Mouse (Mus musculus): ENCODE measurements at regions not wholly inside any gene's neighbourhood (a gene's known extent, or its start where the extent isn't known, plus 50 kb on each side); places are given as distances from the start of the nearest gene placed in this dataset.

- no peaks in the 10 kb centered on the region for H3K27me3 ChIP-seq (ENCODE audit: control insufficient read depth, insufficient read depth, low read length)
- H3K4me3 ChIP-seq (ENCODE audit: extremely low read depth, insufficient read depth, insufficient read length) = no peak overlapping the region
- WGBS = 91% methylated on average over 20 of the region's 20 CpGs
- DNase-seq (ENCODE audit: low read depth in 1 of 2, low spot score in 2 of 2) = no peak
- no peak for TF ChIP-seq CTCF (IDR thresholded peaks at IDR 0.05; ENCODE audit: extremely low read depth, insufficient read depth, insufficient read length, insufficient replicate concordance)
- no peak for TF ChIP-seq POLR2A (IDR thresholded peaks at IDR 0.05; ENCODE audit: low read depth, low read length)
- no peak overlapping the region for H3K27ac ChIP-seq (ENCODE audit: insufficient read depth, low read length)
- no peaks in the 10 kb centered on the region for H3K4me1 ChIP-seq (ENCODE audit: control insufficient read depth, insufficient read depth, insufficient read length)
- no peaks in the 10 kb centered on the region for H3K36me3 ChIP-seq (ENCODE audit: control insufficient read depth, insufficient read depth, low read length)
These were observed 83.6 kb upstream of the Ift57 start for GRCm38 (mm10) chr16:49615342-49616020.

GRCm38 (mm10) chr16:49616263-49616872, 82.7 kb upstream of the Ift57 start:
- no peak overlapping the region for H3K4me3 ChIP-seq (ENCODE audit: extremely low read depth, insufficient read depth, insufficient read length)
- DNase-seq (ENCODE audit: low read depth in 1 of 2, low spot score in 2 of 2) = no peak
- TF ChIP-seq CTCF (IDR thresholded peaks at IDR 0.05; ENCODE audit: extremely low read depth, insufficient read depth, insufficient read length, insufficient replicate concordance) (no peak), POLR2A (IDR thresholded peaks at IDR 0.05; ENCODE audit: low read depth, low read length) (no peak)
- no peaks in the 10 kb centered on the region for H3K4me1 ChIP-seq (ENCODE audit: control insufficient read depth, insufficient read depth, insufficient read length)
- no peaks in the 10 kb centered on the region for H3K27me3 ChIP-seq (ENCODE audit: control insufficient read depth, insufficient read depth, low read length)
- H3K27ac ChIP-seq (ENCODE audit: insufficient read depth, low read length) = no peak overlapping the region
- WGBS = 86% methylated on average over 13 of the region's 13 CpGs
- H3K36me3 ChIP-seq (ENCODE audit: control insufficient read depth, insufficient read depth, low read length) = no peaks in the 10 kb centered on the region

DNA sequence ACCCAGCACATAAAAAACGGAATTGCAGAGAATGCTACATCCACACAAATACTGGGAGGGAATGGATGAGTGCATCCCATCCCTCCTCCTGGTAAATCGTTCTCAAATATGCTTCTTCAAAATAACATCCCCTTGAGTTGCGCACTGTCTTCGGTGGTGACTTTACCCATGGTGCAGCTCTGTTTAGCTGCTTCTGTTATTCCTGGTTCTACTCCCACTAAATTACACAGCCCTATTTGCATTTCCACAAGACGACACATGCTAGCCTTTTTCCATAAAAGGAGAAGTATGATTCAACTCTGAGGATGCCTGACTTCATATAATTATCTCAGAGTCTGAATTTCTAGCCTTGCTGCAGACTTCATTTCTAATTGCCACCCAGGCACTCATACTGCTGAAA, 65.5 kb upstream of the Ift57 start:
- Histone ChIP-seq H3K4me3 (ENCODE audit: extremely low read depth, insufficient read depth, insufficient read length) (no peak overlapping the region), H3K36me3 (ENCODE audit: control insufficient read depth, insufficient read depth, low read length) (no peaks in the 10 kb centered on the region), H3K27ac (ENCODE audit: insufficient read depth, low read length) (no peak overlapping the region), H3K4me1 (ENCODE audit: control insufficient read depth, insufficient read depth, insufficient read length) (no peaks in the 10 kb centered on the region), H3K27me3 (ENCODE audit: control insufficient read depth, insufficient read depth, low read length) (no peaks in the 10 kb centered on the region)
- 79% methylated on average over 5 of the region's 5 CpGs for WGBS
- DNase-seq (ENCODE audit: low read depth in 1 of 2, low spot score in 2 of 2) = no peak
- TF ChIP-seq POLR2A (IDR thresholded peaks at IDR 0.05; ENCODE audit: low read depth, low read length) (no peak), CTCF (IDR thresholded peaks at IDR 0.05; ENCODE audit: extremely low read depth, insufficient read depth, insufficient read length, insufficient replicate concordance) (no peak)

DNA sequence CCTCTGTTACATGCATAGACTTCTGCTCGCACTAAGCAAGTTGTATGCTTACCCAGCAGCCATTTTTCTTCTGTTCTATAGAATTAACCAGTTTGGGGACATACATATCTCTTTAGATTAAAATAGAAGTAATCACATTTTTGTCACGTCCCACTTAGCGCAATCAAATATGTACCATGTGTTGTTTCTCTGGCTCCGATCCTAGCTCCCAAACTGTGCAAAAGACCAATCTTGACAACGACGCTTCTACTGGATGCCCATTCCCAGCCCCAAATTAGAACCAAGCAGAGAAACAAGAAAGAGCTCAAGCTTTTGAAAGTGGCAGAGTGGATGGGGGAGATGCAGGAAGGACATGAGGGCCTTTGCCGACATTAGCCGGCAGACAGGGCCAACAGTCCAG, 63.5 kb upstream of the Ift57 start:
- TF ChIP-seq POLR2A (IDR thresholded peaks at IDR 0.05; ENCODE audit: low read depth, low read length) (no peak), CTCF (IDR thresholded peaks at IDR 0.05; ENCODE audit: extremely low read depth, insufficient read depth, insufficient read length, insufficient replicate concordance) (no peak)
- WGBS = 91% methylated on average over 8 of the region's 8 CpGs
- H3K4me1 ChIP-seq (ENCODE audit: control insufficient read depth, insufficient read depth, insufficient read length) = no peaks in the 10 kb centered on the region

GRCm38 (mm10) chr16:49636467-49636866, 62.6 kb upstream of the Ift57 start:
- no peak for TF ChIP-seq POLR2A (IDR thresholded peaks at IDR 0.05; ENCODE audit: low read depth, low read length)
- Histone ChIP-seq H3K27me3 (ENCODE audit: control insufficient read depth, insufficient read depth, low read length) (no peaks in the 10 kb centered on the region), H3K36me3 (ENCODE audit: control insufficient read depth, insufficient read depth, low read length) (no peaks in the 10 kb centered on the region), H3K4me3 (ENCODE audit: extremely low read depth, insufficient read depth, insufficient read length) (no peak overlapping the region), H3K27ac (ENCODE audit: insufficient read depth, low read length) (no peak overlapping the region), H3K4me1 (ENCODE audit: control insufficient read depth, insufficient read depth, insufficient read length) (no peaks in the 10 kb centered on the region)
- no peak for DNase-seq (ENCODE audit: low read depth in 1 of 2, low spot score in 2 of 2)
- WGBS = 89% methylated on average over 1 of the region's 1 CpGs

More for the DNA sequence above, 63.5 kb upstream of the Ift57 start:
- Histone ChIP-seq H3K36me3 (ENCODE audit: control insufficient read depth, insufficient read depth, low read length) (no peaks in the 10 kb centered on the region), H3K27ac (ENCODE audit: insufficient read depth, low read length) (no peak overlapping the region), H3K4me3 (ENCODE audit: extremely low read depth, insufficient read depth, insufficient read length) (no peak overlapping the region), H3K27me3 (ENCODE audit: control insufficient read depth, insufficient read depth, low read length) (no peaks in the 10 kb centered on the region)
- no peak for DNase-seq (ENCODE audit: low read depth in 1 of 2, low spot score in 2 of 2)

GRCm38 (mm10) chr16:49642696-49643095, 56.3 kb upstream of the Ift57 start:
- Histone ChIP-seq H3K4me3 (ENCODE audit: extremely low read depth, insufficient read depth, insufficient read length) (no peak overlapping the region), H3K4me1 (ENCODE audit: control insufficient read depth, insufficient read depth, insufficient read length) (no peaks in the 10 kb centered on the region), H3K27ac (ENCODE audit: insufficient read depth, low read length) (no peak overlapping the region), H3K36me3 (ENCODE audit: control insufficient read depth, insufficient read depth, low read length) (no peaks in the 10 kb centered on the region), H3K27me3 (ENCODE audit: control insufficient read depth, insufficient read depth, low read length) (no peaks in the 10 kb centered on the region)
- DNase-seq (ENCODE audit: low read depth in 1 of 2, low spot score in 2 of 2) = no peak
- 84% methylated on average over 1 of the region's 1 CpGs for WGBS
- TF ChIP-seq POLR2A (IDR thresholded peaks at IDR 0.05; ENCODE audit: low read depth, low read length) (no peak), CTCF (IDR thresholded peaks at IDR 0.05; ENCODE audit: extremely low read depth, insufficient read depth, insufficient read length, insufficient replicate concordance) (no peak)

GRCm38 (mm10) chr16:49644416-49644815, 54.6 kb upstream of the Ift57 start:
- Histone ChIP-seq H3K36me3 (ENCODE audit: control insufficient read depth, insufficient read depth, low read length) (no peaks in the 10 kb centered on the region), H3K4me1 (ENCODE audit: control insufficient read depth, insufficient read depth, insufficient read length) (no peaks in the 10 kb centered on the region), H3K27me3 (ENCODE audit: control insufficient read depth, insufficient read depth, low read length) (no peaks in the 10 kb centered on the region), H3K27ac (ENCODE audit: insufficient read depth, low read length) (no peak overlapping the region), H3K4me3 (ENCODE audit: extremely low read depth, insufficient read depth, insufficient read length) (no peak overlapping the region)
- TF ChIP-seq CTCF (IDR thresholded peaks at IDR 0.05; ENCODE audit: extremely low read depth, insufficient read depth, insufficient read length, insufficient replicate concordance) (no peak), POLR2A (IDR thresholded peaks at IDR 0.05; ENCODE audit: low read depth, low read length) (no peak)
- 88% methylated on average over 1 of the region's 1 CpGs for WGBS
- no peak for DNase-seq (ENCODE audit: low read depth in 1 of 2, low spot score in 2 of 2)

All from spleen, adult 2 months (tissue).